Mouse (Mus musculus) limb, embryonic 13.5 days (tissue): ENCODE results near the gene Patl1. TPM values are rescaled to one million over a fixed set of nuclear protein-coding genes. Genes with fewer than 3 reads are reported as not detected.

Source experiments
- microRNA-seq: library from miRNA; unstranded; fragments of <30 nt; microRNA quantifications from one replicate; pipeline ENCODE4, GENCODE M21; 2016
- polyA plus RNA-seq: library from polyadenylated mRNA; unstranded; fragments of >200 nt; fragmentation: Nextera tagmentation; extraction: Ambion mirVana; gene quantifications from 2 replicates; pipeline ENCODE4 v1.2.1, GENCODE M21; 2015

Patl1 gene
- polyA plus RNA-seq, 1 experiment from 2014 or later = 19.5 TPM

Small RNA genes lying within 50 kb of the gene (microRNA-seq; reads per million reads assigned to microRNA genes)
- gene Mir6994 = 3.8 reads per million, percentile 17 among the genes with 10 or more reads in this experiment

Other genes with a start within 250 kb of the Patl1 start
- not detected in 2 replicates for gene Oosp1, start 221.2 kb upstream of the Patl1 start, polyA plus RNA-seq
- not detected in 2 replicates for gene Oosp3, start 215.3 kb upstream of the Patl1 start, polyA plus RNA-seq
- gene Gif, start 164.8 kb upstream of the Patl1 start, polyA plus RNA-seq = not detected in 2 replicates
- gene Mrpl16, start 142.0 kb upstream of the Patl1 start, polyA plus RNA-seq = 42.8 and 46.0 TPM in 2 replicates
- gene Stx3, start 93.0 kb upstream of the Patl1 start, polyA plus RNA-seq = 5.4 TPM in 2 replicates
- not detected in 2 replicates for gene Olfr1417, start 73.2 kb upstream of the Patl1 start, polyA plus RNA-seq
- gene Olfr1418, start 51.3 kb upstream of the Patl1 start, polyA plus RNA-seq = not detected in 2 replicates
- not detected in 2 replicates for gene Olfr1419, start 37.3 kb upstream of the Patl1 start, polyA plus RNA-seq
- gene Olfr1420, start 25.8 kb upstream of the Patl1 start, polyA plus RNA-seq = not detected in 2 replicates
- gene Osbp, start 53.5 kb downstream of the Patl1 start, polyA plus RNA-seq = 5.1 and 5.3 TPM in 2 replicates
- gene Olfr1423, start 128.9 kb downstream of the Patl1 start, polyA plus RNA-seq = not detected in 2 replicates
- not detected in 2 replicates for gene Olfr1424, start 150.3 kb downstream of the Patl1 start, polyA plus RNA-seq
- not detected in 2 replicates for gene Olfr1425, start 165.3 kb downstream of the Patl1 start, polyA plus RNA-seq
- gene Olfr1426, start 179.6 kb downstream of the Patl1 start, polyA plus RNA-seq = not detected in 2 replicates
- gene Olfr1427, start 190.9 kb downstream of the Patl1 start, polyA plus RNA-seq = not detected in 2 replicates
- gene Olfr1428, start 203.5 kb downstream of the Patl1 start, polyA plus RNA-seq = not detected in 2 replicates
- not detected in 2 replicates for gene Olfr76, start 210.8 kb downstream of the Patl1 start, polyA plus RNA-seq